ENCODE assay signal across 8 mouse cellular contexts in genomic region chr12:31116005-31116466, GRCm38 (mm10). TPM values are rescaled to one million over a fixed set of nuclear protein-coding genes. Genes with fewer than 3 reads are reported as not detected.
A peak's percentile ranks its signal among the peaks of the same experiment; 100 is the strongest.
DNase-seq lines count a peak whose midpoint lies in the region; TF ChIP-seq lines count a peak whose summit lies in the region.

No protein-coding gene starts in this region.

- no peak for TF ChIP-seq EP300 in MEL (IDR thresholded peaks at IDR 0.05; ENCODE audit: low read depth in 1 of 2, low read length in 2 of 2)

- 16% methylated on average over 8 of the region's 8 CpGs for WGBS in lung, adult 2 months

- peak; percentile 43 to 67 (median 54) for TF ChIP-seq CTCF in MEL (IDR thresholded peaks at IDR 0.05 in 2 of 3, conservative IDR thresholded peaks at IDR 0.05 in 1 of 3; ENCODE audit: control insufficient read depth in 1 of 3, insufficient read depth in 1 of 3, low read depth in 2 of 3, low read length in 3 of 3, poor library complexity in 1 of 3, severe bottlenecking in 1 of 3)
- peak; percentile 90 for TF ChIP-seq CTCF in gastrocnemius, adult 2 months (IDR thresholded peaks at IDR 0.05)
- peak; percentile 48; the same call in 1 of the 2 replicates for TF ChIP-seq CTCF in lung, adult 2 months (IDR thresholded peaks at IDR 0.05; ENCODE audit: insufficient read depth, low read length)

- H3K79me2 ChIP-seq in MEL (ENCODE audit: control insufficient read depth, insufficient read depth, low read length, poor library complexity): no peaks in the 10 kb centered on the region

- intact Hi-C loops in gastrocnemius, adult 2 months (cut with DNase I): loop anchor here (10.0 kb wide), 1 partner anchor 259 kb away; no protein-coding TSS in a partner anchor

- no peak overlapping the region for H3K27ac ChIP-seq in MEL (ENCODE audit: control insufficient read depth, low read depth, low read length)
- no peak overlapping the region for H3K27ac ChIP-seq in gastrocnemius, adult 2 months

- no peaks in the 10 kb centered on the region for H3K4me1 ChIP-seq in MEL (ENCODE audit: control insufficient read depth in 1 of 2, insufficient read depth in 2 of 2, low read length in 2 of 2)
- no peaks in the 10 kb centered on the region for H3K4me1 ChIP-seq in lung, adult 2 months (ENCODE audit: control insufficient read depth, insufficient read depth, low read length)

- H3K4me3 ChIP-seq in MEL (ENCODE audit: control insufficient read depth in 1 of 2, insufficient read depth in 1 of 2, low read depth in 2 of 2, low read length in 2 of 2): no peak overlapping the region
- no peak overlapping the region for H3K4me3 ChIP-seq in gastrocnemius, adult 2 months
- H3K4me3 ChIP-seq in lung, adult 2 months (replicated peaks; ENCODE audit: extremely low read depth, low read depth, low read length): no peak overlapping the region

- H3K36me3 ChIP-seq in MEL (ENCODE audit: control insufficient read depth in 1 of 2, insufficient read depth in 2 of 2, low read length in 2 of 2): no peaks in the 10 kb centered on the region

- no peaks in the 10 kb centered on the region; a peak in 1 of 4 replicates for H3K27me3 ChIP-seq in MEL (ENCODE audit: control insufficient read depth in 1 of 2, insufficient read depth in 2 of 2, low read length in 2 of 2)

- TF ChIP-seq POLR2A in MEL (IDR thresholded peaks at IDR 0.05; ENCODE audit: control insufficient read depth in 1 of 2, insufficient read depth in 1 of 2, low read depth in 1 of 2, low read length in 2 of 2, poor library complexity in 1 of 2): no peak
- TF ChIP-seq POLR2A in lung, adult 2 months (IDR thresholded peaks at IDR 0.05; ENCODE audit: borderline replicate concordance, extremely low read depth, low read depth, low read length): no peak

- no peak overlapping the region for H3K9ac ChIP-seq in MEL (ENCODE audit: control insufficient read depth, low read depth, low read length, poor library complexity, severe bottlenecking)

- DNase-seq in A20 (ENCODE audit: low read depth, low spot score) (peak; percentile 61), MEL (ENCODE audit: low read depth, low spot score) (peak; percentile 45)
- peak; percentile 11 for DNase-seq in cerebellum, adult 9-11 months
- DNase-seq in gastrocnemius, adult 2 months: peak; percentile 50
- peak; percentile 64 to 79 for DNase-seq in kidney, postnatal 25 days
- peak; percentile 59 for DNase-seq in lung, adult 2 months
- peak; percentile 69 for DNase-seq in right cerebral cortex, postnatal 14 days
- DNase-seq in T-cell, adult 2 months (ENCODE audit: low spot score): no peak

- TF ChIP-seq RAD21 in MEL (IDR thresholded peaks at IDR 0.05; ENCODE audit: low read depth, low read length): peak; percentile 41

- no peaks in the 10 kb centered on the region for H3K9me3 ChIP-seq in MEL (replicated peaks; ENCODE audit: insufficient read depth, low read length)

TF ChIP-seq in MEL, 35 proteins besides CTCF, POLR2A, EP300 and RAD21:
- TF ChIP-seq TBP (IDR thresholded peaks at IDR 0.05; ENCODE audit: low read depth, low read length): no peak
- TF ChIP-seq MEF2A (IDR thresholded peaks at IDR 0.05; ENCODE audit: extremely low read depth, insufficient replicate concordance, low read depth, low read length, poor library complexity, severe bottlenecking): no peak
- TF ChIP-seq SMC3 (IDR thresholded peaks at IDR 0.05; ENCODE audit: low read depth, low read length): peak; percentile 44
- TF ChIP-seq MAFK (IDR thresholded peaks at IDR 0.05; ENCODE audit: borderline replicate concordance, low read depth, low read length): no peak
- TF ChIP-seq ZC3H11A (IDR thresholded peaks at IDR 0.05; ENCODE audit: low read depth, low read length): no peak

RNA-seq across cellular contexts. Expression of gene Fam110c, which starts 42.4 kb away (rescaled TPM):
- 0.04 TPM in 1 of 2 replicates, not detected in the other for total RNA-seq in MEL (2012; rRNA removed)
- polyA plus RNA-seq in MEL (2012; ENCODE audit: insufficient read depth in 1 of 2, insufficient read length in 2 of 2, low read depth in 1 of 2, low replicate concordance in 2 of 2, missing spikeins in 1 of 2): under 1 TPM in 1 of 2 experiments, not detected in 1; 0.40 TPM
- not detected for total RNA-seq in gastrocnemius, adult 2 months (2021)
- polyA plus RNA-seq in lung, adult 2 months (2012; rRNA removed): 1.8 and 2.1 TPM in 2 replicates
